Mouse (Mus musculus): Measurements from ENCODE around the gene Hbb-bt.
"Not testable (repeated sequence)": the region's sequence is repeated elsewhere in the genome, so short reads cannot be mapped to it uniquely, and the experiment has no call there.

The Hbb-bt gene

DNA sequence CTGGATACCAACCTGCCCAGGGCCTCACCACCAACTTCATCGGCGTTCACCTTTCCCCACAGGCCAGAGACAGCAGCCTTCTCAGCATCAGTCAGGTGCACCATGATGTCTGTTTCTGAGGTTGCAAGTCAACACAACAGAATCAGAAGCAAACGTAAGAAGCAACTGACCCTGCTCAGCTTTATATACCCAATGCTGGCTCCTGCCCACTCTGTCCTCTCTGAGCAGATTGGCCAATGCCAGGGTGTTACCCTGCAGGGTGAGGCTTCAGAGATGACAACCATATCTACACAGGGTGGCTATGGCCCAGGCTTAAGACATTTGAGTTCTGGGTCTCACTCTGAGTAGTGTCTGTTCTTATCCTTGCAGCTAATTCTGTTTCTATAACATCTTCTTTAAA lies at the start of gene Hbb-bt:
Hbb-bt (minus strand) TSS at position 231 of the 400 bp plus-strand sequence.
- no peak for DNase-seq

- DNase-seq = no peak
Observed at GRCm38 (mm10) chr7:103861531-103861930, 47.7 kb upstream of the Hbb-bt start.

DNA sequence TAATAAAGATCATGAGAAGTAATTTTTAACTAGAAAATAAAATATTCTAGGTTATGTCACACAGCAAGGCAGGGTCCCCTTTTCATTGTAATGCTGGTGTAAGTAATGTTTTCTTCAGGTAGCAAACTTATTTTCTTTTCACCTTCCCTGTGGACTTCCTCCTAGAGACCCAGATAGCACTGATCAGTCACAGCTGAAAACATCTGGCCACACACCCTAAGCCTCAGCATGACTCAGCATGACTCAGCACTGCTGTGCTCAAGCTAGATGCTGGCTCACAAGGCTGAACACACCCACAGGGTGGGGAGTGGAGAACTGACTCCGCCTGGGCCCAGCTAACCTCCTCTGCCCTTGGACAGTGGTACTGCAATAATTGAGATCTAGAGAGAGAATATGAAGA lies 47.1 kb upstream of the Hbb-bt start:
- no peak for DNase-seq

- no peak for DNase-seq
Observed at GRCm38 (mm10) chr7:103859076-103859475, 45.3 kb upstream of the Hbb-bt start.

DNA sequence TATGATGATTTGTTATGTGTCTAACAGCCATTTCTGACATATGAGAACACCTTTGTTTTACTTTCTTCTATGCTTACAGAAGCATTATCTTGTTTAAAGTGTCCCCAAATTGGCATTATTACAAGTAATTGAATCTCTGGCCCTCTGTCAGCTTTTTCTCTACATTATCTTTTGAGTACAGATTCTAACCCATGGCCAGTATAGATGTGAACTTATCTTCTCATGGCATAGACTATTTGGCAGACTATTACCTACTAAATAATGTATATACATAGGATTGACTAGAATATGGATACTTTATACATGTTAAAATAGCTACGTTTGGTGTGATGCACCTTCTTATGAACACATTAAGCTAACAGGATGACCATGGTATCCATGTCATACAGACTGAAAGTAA lies 40.9 kb upstream of the Hbb-bt start:
- no peak for DNase-seq

DNA sequence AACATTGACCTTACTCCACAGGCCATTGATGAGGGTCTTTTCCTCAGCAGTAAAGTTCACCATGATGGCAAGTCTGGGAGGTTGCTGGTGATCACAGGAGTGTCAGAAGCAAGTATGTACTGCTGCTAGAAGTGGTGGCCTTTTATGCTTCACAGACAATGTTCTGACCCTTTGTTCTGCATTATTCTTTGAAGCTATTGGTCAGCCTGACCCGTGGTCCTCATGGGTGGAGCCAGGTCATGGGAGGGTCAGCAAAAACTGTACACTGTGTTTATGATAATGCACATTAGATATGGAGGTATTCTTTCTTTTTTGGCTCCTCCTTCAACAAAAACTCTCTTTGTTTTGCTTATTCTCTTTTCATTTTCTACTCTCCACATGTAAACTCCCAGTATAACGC lies 39.3 kb upstream of the Hbb-bt start, which contains the start of gene Hbb-y:
Hbb-y (minus strand) TSS at position 127 of the 400 bp plus-strand sequence.
- no peak for DNase-seq

- DNase-seq = no peak
Observed at GRCm38 (mm10) chr7:103844525-103845325, 30.9 kb upstream of the Hbb-bt start.

GRCm38 (mm10) chr7:103843034-103843433 lies 29.2 kb upstream of the Hbb-bt start, which contains the start of gene Hbb-bh1:
Gene Hbb-bh1, minus strand, starts transcription at chr7:103843164.
- DNase-seq = no peak

DNA sequence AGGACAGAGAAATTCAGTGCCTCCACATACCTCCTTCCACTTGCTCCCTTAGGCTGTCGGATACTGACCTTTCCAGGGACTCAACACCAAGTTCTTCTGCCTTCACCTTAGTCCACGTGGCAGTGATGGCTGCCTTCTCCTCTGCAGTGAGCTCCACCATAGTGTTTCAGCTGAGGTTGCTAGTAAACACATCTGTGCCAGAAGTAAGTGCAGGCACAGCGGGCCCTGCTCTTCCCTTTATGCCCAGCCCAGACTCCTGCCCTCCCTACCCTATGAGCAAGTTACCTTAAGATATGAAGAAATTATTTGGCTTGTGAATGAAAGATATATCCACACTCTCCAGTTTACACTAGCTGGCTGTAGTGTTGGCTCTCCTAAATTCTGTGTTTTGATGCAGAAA lies 26.5 kb upstream of the Hbb-bt start, which contains the start of gene Hbb-bh2:
Hbb-bh2 (minus strand) TSS at position 253 of the 400 bp plus-strand sequence.
- DNase-seq = no peak

DNA sequence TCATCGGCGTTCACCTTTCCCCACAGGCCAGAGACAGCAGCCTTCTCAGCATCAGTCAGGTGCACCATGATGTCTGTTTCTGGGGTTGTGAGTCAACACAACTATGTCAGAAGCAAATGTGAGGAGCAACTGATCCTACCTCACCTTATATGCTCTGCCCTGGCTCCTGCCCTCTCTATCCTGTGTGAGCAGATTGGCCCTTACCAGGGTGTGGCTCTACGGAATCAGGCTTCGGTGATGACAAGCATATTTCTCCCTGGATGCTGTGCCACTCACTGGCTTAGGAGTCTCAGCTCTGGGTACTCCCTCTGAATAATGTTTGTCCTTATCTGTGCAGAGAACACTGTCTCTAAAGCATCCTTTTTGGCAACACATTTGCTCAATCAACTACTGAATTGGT lies 14.0 kb upstream of the Hbb-bt start, which contains the start of gene Hbb-bs:
Hbb-bs (minus strand) TSS at position 289 of the 400 bp plus-strand sequence.
- no peak for DNase-seq

- DNase-seq = not testable (repeated sequence)
Observed at GRCm38 (mm10) chr7:103827139-103827538, 13.3 kb upstream of the Hbb-bt start.

DNA sequence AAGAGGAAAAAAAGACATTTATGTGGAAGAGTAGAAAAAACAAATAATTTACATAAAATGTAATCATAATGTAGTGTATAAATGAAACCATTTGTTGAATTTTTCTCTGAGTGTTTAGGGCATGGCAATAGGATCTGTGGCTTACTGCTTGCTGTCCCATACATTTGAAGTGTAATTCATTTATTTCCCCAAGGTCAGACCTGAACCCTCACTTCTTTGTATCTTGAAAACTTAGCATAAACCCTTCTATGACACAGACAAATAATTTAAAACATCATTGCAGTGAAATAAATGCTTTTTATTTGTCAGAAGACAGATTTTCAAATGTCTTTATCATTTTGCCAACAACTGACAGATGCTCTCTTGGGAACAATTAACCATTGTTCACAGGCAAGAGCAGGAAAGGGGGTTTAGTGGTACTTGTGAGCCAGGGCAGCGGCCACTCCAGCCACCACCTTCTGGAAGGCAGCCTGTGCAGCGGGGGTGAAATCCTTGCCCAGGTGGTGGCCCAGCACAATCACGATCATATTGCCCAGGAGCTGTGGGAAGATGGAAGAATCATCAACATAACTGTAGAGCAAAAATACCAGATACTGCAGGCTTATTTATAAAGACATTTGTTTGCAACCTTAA lies 12.6 kb upstream of the Hbb-bt start:
- DNase-seq = no peak

- no peak for DNase-seq
Observed at GRCm38 (mm10) chr7:103825536-103826254, 11.9 kb upstream of the Hbb-bt start.

GRCm38 (mm10) chr7:103824597-103824996 lies 10.8 kb upstream of the Hbb-bt start:
- no peak for DNase-seq

- not testable (repeated sequence) for DNase-seq
Observed at GRCm38 (mm10) chr7:103815085-103815484, 1.3 kb upstream of the Hbb-bt start.

GRCm38 (mm10) chr7:103813152-103813551 lies 644 bp downstream of the Hbb-bt start:
- not testable (repeated sequence) for DNase-seq

DNA sequence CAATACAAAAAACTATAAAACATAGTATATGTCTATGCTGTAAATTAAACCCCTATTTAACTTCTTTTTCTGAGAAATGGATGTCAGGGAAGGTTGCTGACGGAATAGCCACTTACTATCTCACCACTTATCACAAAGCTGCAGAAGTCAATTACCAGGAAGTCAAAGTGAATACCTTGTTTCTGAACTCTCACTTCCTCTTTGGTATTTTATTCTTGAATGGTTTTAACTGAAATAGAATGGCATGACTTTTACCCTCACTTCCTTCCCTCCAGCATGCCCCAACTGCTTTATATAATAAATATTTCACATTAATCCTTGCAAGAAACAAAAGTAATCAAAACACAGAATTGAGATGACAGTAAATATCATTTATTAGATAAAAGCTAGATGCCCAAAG lies 1.6 kb downstream of the Hbb-bt start:
- no peak for DNase-seq

DNA sequence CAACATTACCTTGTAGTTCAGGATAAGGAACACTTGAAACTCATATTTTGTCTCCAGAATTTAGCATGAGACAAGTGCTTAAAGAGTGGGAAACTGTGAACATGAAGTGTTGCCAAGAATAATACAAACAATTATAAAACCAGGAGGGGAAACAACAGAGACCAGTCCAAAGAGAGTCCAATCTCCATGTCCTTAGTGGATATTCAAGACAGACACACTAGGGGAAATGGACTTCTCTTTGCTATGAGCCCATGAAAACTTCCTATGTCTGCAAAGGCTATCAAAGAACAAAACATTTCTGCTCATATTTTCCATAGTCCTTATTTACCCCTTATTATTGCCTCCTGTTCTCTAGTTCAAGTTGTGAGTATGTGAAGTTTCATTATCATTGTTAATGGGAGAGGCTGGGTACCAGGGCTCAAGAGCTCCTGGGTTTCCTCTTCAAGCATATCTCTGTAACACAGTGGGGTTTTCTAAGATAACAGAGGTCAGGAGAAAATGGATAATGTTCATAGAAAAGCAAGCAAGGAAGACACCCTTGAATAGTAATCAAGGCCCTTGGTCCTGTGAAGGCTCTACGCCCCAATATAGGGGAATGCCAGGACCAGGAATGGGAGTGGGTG lies 2.5 kb downstream of the Hbb-bt start:
- no peak for DNase-seq

GRCm38 (mm10) chr7:103810746-103811145 lies 3.0 kb downstream of the Hbb-bt start:
- no peak for DNase-seq

- no peak for DNase-seq
Observed at GRCm38 (mm10) chr7:103810296-103810695, 3.5 kb downstream of the Hbb-bt start.

GRCm38 (mm10) chr7:103809801-103810155 lies 4.0 kb downstream of the Hbb-bt start:
- DNase-seq = no peak

- no peak for DNase-seq
Observed at GRCm38 (mm10) chr7:103808971-103809800, 4.6 kb downstream of the Hbb-bt start.

All from layer of hippocampus, adult 9-11 months (tissue).